Mouse (Mus musculus): Measurements from ENCODE around the gene Scn9a. TPM values are rescaled to one million over a fixed set of nuclear protein-coding genes. Genes with fewer than 3 reads are reported as not detected.

Scn9a gene
- 0.94 TPM for polyA plus RNA-seq (2015; fragmentation: Illumina TruSeq; extraction: RNeasy Lipid Tissue Mini Kit (QIAGEN cat#74804); ENCODE audit: low read depth, low replicate concordance)

GRCm38 (mm10) chr2:66634580-66635359 lies at the start of gene Scn9a:
Gene Scn9a, minus strand, starts transcription at chr2:66634962.

GRCm38 (mm10) chr2:66440711-66441110 lies 194.1 kb downstream of the Scn9a start, which contains the start of gene Scn1a:
Gene Scn1a, minus strand, starts transcription at chr2:66440840.

Other genes with a start within 250 kb of the Scn9a start
- gene Scn1a, start 194.1 kb downstream of the Scn9a start, polyA plus RNA-seq (2015; fragmentation: Illumina TruSeq; extraction: RNeasy Lipid Tissue Mini Kit (QIAGEN cat#74804); ENCODE audit: low read depth, low replicate concordance), result 80.3 TPM
- 1.5 TPM for gene Scn7a, start 150.0 kb upstream of the Scn9a start, polyA plus RNA-seq (2015; fragmentation: Illumina TruSeq; extraction: RNeasy Lipid Tissue Mini Kit (QIAGEN cat#74804); ENCODE audit: low read depth, low replicate concordance)

All from brain, adult 10 weeks (tissue).